Mouse (Mus musculus) heart, adult 2 months (tissue): ENCODE data around the gene Nfkbil1. TPM values are rescaled to one million over a fixed set of nuclear protein-coding genes. Genes with fewer than 3 reads are reported as not detected.

Experiments
- DNase-seq, 2 experiments: peaks; one replicate each; pipeline ENCODE4 v3.0.0; 2021
- H3K27ac ChIP-seq: fragments of 200-600 bp; 2 replicates; pipeline ENCODE4 v1.8.1; 2022
- H3K27me3 ChIP-seq: fragments of 200-500 bp; 2 replicates; pipeline ENCODE4 v1.6.1; 2012; ENCODE audit warnings: mild to moderate bottlenecking, low read length, inconsistent platforms, mixed read lengths; ENCODE audit not compliant: control insufficient read depth, insufficient read depth
- H3K36me3 ChIP-seq: fragments of 200-500 bp; 2 replicates; pipeline ENCODE4 v1.6.1; 2012; ENCODE audit warnings: low read length, inconsistent platforms; ENCODE audit not compliant: control insufficient read depth, insufficient read depth
- H3K4me1 ChIP-seq: fragments of 200-500 bp; 2 replicates; pipeline ENCODE4 v1.6.1; 2011; ENCODE audit warnings: low read length; ENCODE audit not compliant: control insufficient read depth, insufficient read depth
- H3K4me3 ChIP-seq: fragments of 200-600 bp; 2 replicates; pipeline ENCODE4 v1.8.1; 2022
- H3K79me2 ChIP-seq: fragments of 200-500 bp; replicated peaks from 2 replicates; pipeline ENCODE4 v1.6.1; 2012; ENCODE audit warnings: mild to moderate bottlenecking, inconsistent platforms, low read length, moderate library complexity, mixed read lengths; ENCODE audit not compliant: control insufficient read depth, insufficient read depth
- H3K9ac ChIP-seq: fragments of 200-500 bp; 2 replicates; pipeline ENCODE4 v1.6.1; 2012; ENCODE audit warnings: low read depth, mild to moderate bottlenecking, control low read depth, inconsistent platforms, low read length, mixed read lengths
- CTCF ChIP-seq: fragments of 200-600 bp; IDR thresholded peaks from 2 replicates; pipeline ENCODE4 v1.8.1; 2022; ENCODE audit warnings: antibody characterized with exemption, mild to moderate bottlenecking, moderate library complexity
- EP300 ChIP-seq: fragments of 200-500 bp; IDR thresholded peaks from 2 replicates; pipeline ENCODE4 v1.6.1; 2011; ENCODE audit warnings: low read depth, low read length, control low read depth; ENCODE audit not compliant: insufficient read depth
- POLR2A ChIP-seq: fragments of 200-500 bp; IDR thresholded peaks from 2 replicates; pipeline ENCODE4 v1.6.1; 2011; ENCODE audit warnings: mild to moderate bottlenecking, low read depth, low read length, control low read depth; ENCODE audit not compliant: insufficient read depth
- WGBS: fragments of 180-500 bp; shearing (Covaris S2); methylation state at CpG from one replicate; pipeline ENCODE4 v1.1.7; 2018; 5-methylcytosine and 5-hydroxymethylcytosine counted together
- intact Hi-C: fragments of 180-260 bp; cut with DNase I; formaldehyde crosslinking; loops from one replicate; pipeline ENCODE4 v1.15.1; 2025
- long read RNA-seq: library from polyadenylated mRNA; stranded (forward); transcript quantifications from one replicate; pipeline ENCODE4 v2.0.0, GENCODE M21; 2021
- polyA plus RNA-seq: library from polyadenylated mRNA; depleted of rRNA; stranded (reverse); fragments of >200 nt; gene quantifications from 2 replicates; pipeline ENCODE4 v1.2.3, GENCODE M21; 2012; rRNA removed
- total RNA-seq, 2 experiments: library from RNA; stranded (reverse); gene quantifications; 2 replicates each; pipeline ENCODE4 v1.2.3; 2021

The Nfkbil1 gene
- 1 to 10 TPM; 6.5 to 8.2 TPM for total RNA-seq
- polyA plus RNA-seq = 3.9 and 5.0 TPM in 2 replicates
- long read RNA-seq, partial matches to known transcripts = 0 of 3 reads
- long read RNA-seq, other reads (novel, unspliced or antisense) = 2 of 3 reads

DNA sequence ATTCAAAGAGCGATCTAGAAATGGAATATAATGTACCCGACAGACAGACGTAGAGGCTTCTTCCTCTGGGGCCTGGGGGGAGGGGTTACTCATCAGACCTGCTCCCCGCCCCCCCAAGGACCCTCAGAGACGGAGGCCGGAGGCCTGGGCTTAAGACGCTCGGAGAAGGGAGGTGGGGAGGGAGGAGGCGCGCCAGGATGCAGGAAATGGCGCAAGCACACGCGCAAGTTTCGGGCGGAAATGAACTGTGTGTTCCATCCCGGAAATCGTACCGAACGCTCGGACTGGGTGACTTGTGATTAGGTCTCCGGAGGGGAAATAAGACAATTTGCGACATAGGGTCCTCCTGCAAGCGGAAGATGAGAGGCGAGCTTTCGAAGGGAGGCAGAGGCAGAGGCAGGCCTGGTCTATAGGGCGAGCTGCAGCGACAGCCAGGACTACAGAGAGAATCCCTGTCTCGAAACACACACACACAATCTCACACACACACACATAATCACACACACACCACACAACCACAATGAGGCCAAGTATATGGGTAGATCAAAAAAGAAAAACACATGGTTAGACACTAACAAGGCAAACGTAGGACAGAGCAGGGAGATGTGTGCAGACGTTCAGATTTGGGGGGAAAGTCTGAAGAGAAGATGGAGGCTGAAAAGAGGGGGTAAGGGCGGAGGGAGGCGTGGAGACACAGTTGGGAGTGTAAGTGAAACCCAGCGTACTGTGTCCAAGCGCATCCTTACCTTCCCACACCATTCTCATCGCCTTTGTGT, at the start of gene Nfkbil1:
Gene Nfkbil1 (minus strand): TSS at position 179 of the 776 bp plus-strand sequence.
- peaks cover 8% of the 10 kb centered on the region for H3K4me1 ChIP-seq
- H3K4me3 ChIP-seq = peak within 1 kb of the TSS; percentile 67
- peak within 1 kb of the TSS; percentile 94 for H3K27ac ChIP-seq
- TF ChIP-seq POLR2A (peak; percentile 91), EP300 (peak; percentile 98), CTCF (no peak)
- DNase-seq = peak; percentile 87 to 93
- no peaks in the 10 kb centered on the region for H3K36me3 ChIP-seq
- peaks cover 2% of the 10 kb centered on the region for H3K79me2 ChIP-seq
- peak within 1 kb of the TSS; percentile 92 for H3K9ac ChIP-seq
- under 1% methylated on average over 35 of the region's 35 CpGs for WGBS
- intact Hi-C loops = loop anchor here (2.0 to 10.0 kb wide), 4 partner anchors 69 to 381 kb away; partner anchors contain the start of genes Csnk2b, Gpank1, Nelfe and Skiv2l
- H3K27me3 ChIP-seq = no peaks in the 10 kb centered on the region

DNA sequence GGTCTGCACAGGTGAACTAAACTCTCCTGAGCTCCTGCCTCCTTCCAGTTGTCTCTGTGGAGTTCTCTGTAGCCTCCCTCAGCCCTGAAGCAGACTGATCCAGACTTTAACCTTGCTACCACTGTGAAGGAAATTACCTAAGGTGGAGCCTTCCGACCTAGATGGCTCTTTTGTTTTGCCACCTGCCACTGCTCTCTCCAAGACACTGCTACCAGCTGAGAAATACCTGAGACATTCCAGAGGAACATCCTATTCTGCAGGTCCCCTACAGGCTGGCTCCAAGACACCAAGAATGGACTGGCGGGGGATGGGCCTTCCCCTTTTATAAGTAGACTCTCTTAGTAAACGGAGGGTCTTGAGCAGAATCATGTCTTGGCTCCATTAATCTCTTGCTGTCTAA, 44.7 kb upstream of the Nfkbil1 start:
- Histone ChIP-seq H3K4me1 (no peaks in the 10 kb centered on the region), H3K36me3 (no peaks in the 10 kb centered on the region), H3K9ac (no peak overlapping the region), H3K4me3 (no peak overlapping the region), H3K27me3 (peaks cover 4% of the 10 kb centered on the region; the same call in 1 of the 2 replicates), H3K79me2 (no peaks in the 10 kb centered on the region), H3K27ac (no peak overlapping the region)
- no peak for DNase-seq
- no peak for TF ChIP-seq POLR2A
- TF ChIP-seq CTCF = no peak
- TF ChIP-seq EP300 = no peak
- intact Hi-C loops = no loop called here
- whole genome bisulfite sequencing = 80% methylated on average over 3 of the region's 3 CpGs

DNA sequence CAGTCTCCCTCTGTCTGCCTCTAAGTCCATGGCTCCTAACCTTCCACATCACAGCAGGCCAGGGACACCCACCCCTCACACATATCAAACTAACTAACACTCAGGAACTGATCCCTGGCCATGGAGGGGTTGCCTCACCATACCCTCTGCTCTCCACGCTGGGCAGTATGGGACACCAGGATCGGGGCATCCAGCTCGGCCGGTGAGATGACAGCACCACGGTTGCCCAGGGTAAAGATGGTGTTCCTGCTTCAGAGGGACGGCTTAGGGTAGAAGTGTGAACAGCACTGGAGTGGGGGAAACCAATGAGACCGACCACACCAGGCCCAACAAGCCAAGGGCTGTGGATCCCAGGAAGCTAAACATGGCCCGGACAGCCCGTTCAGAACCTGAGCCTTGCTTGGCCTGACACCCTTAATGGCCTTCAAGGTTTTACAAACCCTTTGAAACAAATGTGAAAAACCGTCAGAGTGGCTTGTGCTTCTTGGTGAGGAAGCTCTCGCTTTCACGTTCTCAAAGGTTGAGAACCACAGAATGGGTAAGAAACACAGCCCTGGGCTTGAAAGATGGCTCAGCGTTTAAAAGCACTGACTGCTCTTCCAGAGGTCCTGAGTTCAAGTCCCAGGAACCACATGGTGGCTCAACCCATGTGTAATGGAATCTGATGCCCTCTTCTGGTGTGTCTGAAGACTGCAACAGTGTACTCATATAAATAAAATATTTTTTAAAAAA, 43.5 kb upstream of the Nfkbil1 start:
- no peak overlapping the region for H3K27ac ChIP-seq
- 0 out of 2 replicates have a peak, but pooled peaks have one; percentile 9 for TF ChIP-seq CTCF
- no peak for TF ChIP-seq EP300
- no peaks in the 10 kb centered on the region for H3K79me2 ChIP-seq
- intact Hi-C loops = no loop called here
- H3K36me3 ChIP-seq = no peaks in the 10 kb centered on the region
- H3K4me3 ChIP-seq = no peak overlapping the region
- peaks cover 2% of the 10 kb centered on the region; the same call in 1 of the 2 replicates for H3K4me1 ChIP-seq
- WGBS = 79% methylated on average over 13 of the region's 13 CpGs
- no peak overlapping the region for H3K9ac ChIP-seq
- no peak for DNase-seq
- H3K27me3 ChIP-seq = peaks cover 4% of the 10 kb centered on the region; the same call in 1 of the 2 replicates

DNA sequence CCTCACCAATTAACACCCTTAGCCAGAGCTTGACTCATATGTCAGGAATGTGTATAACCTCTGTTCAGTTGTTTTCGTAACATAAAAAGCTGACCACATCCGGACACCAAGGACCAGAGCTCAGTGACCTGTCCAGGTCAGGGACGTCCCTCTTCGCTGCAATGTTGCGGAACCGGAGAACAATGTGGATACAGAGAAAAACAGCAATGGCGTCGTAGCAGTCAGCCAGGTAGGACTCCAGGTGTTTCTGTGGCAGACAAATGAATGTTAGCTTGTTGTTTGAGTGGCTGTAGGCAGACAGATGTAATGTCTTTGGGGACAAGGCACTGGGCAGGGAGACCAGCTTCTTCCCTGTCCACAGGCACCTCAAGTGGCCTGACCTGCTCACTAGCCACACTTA, 42.5 kb upstream of the Nfkbil1 start:
- Histone ChIP-seq H3K36me3 (no peaks in the 10 kb centered on the region), H3K4me1 (peaks cover 2% of the 10 kb centered on the region; the same call in 1 of the 2 replicates), H3K4me3 (no peak overlapping the region), H3K79me2 (no peaks in the 10 kb centered on the region), H3K27me3 (peaks cover 4% of the 10 kb centered on the region; the same call in 1 of the 2 replicates), H3K9ac (no peak overlapping the region), H3K27ac (no peak overlapping the region)
- TF ChIP-seq CTCF (no peak), EP300 (no peak), POLR2A (no peak)
- intact Hi-C loops = no loop called here
- DNase-seq = no peak
- 79% methylated on average over 8 of the region's 8 CpGs for WGBS

DNA sequence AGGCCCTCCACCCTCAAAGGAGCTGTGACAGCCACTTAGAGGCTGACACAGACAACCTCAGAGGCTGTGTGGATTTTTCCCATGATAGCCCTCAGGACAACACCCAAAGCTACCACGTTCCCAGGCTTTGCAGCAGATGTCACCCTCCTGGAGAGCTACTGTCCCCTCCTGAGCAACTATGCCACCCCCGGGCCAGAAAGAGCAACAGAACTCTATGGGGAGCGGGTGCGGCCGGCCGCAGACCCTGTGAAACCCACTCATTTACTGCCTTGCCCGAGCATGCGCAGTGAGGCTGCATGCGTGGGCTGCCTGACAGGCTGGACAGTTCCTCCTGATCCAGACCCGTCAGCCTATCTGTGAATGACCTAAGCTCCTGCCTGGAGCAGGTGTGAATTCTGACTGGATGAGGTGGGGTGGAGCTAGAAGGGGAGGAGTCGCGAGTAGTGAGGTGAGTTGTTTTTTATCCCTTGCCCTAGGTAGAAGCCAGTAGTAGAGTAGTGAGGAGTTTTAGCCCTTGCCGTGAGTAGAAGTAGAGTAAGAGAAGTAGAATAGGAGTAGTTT, 40.8 kb upstream of the Nfkbil1 start:
- H3K4me3 ChIP-seq = no peak overlapping the region
- no peak for DNase-seq
- no peaks in the 10 kb centered on the region for H3K79me2 ChIP-seq
- intact Hi-C loops = no loop called here
- no peak overlapping the region for H3K9ac ChIP-seq
- H3K36me3 ChIP-seq = no peaks in the 10 kb centered on the region
- H3K27ac ChIP-seq = no peak overlapping the region
- 17% methylated on average over 13 of the region's 13 CpGs for WGBS
- H3K27me3 ChIP-seq = peaks cover 4% of the 10 kb centered on the region; the same call in 1 of the 2 replicates
- peaks cover 2% of the 10 kb centered on the region; the same call in 1 of the 2 replicates for H3K4me1 ChIP-seq
- TF ChIP-seq EP300 = no peak
- TF ChIP-seq CTCF = no peak
- TF ChIP-seq POLR2A = no peak
